Mouse (Mus musculus): ENCODE data around the gene Podxl2. TPM values are rescaled to one million over a fixed set of nuclear protein-coding genes. Genes with fewer than 3 reads are reported as not detected.

Gene Podxl2
- polyA plus RNA-seq, 1 experiment from 2014 or later = 56.7 TPM

GRCm38 (mm10) chr6:88828206-88829009, 46.4 kb downstream of the Podxl2 start:
- Histone ChIP-seq H3K36me3 (ENCODE audit: insufficient read depth) (0 out of 2 replicates have a peak, but pooled peaks cover under 1% of the 10 kb centered on the region), H3K27me3 (ENCODE audit: insufficient read depth, low read length) (no peaks in the 10 kb centered on the region), H3K4me1 (ENCODE audit: insufficient read depth) (no peaks in the 10 kb centered on the region), H3K4me2 (no peak overlapping the region), H3K9ac (no peak overlapping the region), H3K9me3 (ENCODE audit: low read depth, low read length) (no peaks in the 10 kb centered on the region), H3K27ac (ENCODE audit: low read depth) (no peak overlapping the region), H3K4me3 (ENCODE audit: low read depth, low read length) (no peak overlapping the region)
- no peak for DNase-seq
- TF ChIP-seq CTCF (IDR thresholded peaks at IDR 0.05; ENCODE audit: low read depth) = no peak
- ATAC-seq (ENCODE audit: insufficient read depth) = no peak
- WGBS = 66% methylated on average over 15 of the region's 15 CpGs

GRCm38 (mm10) chr6:88827395-88828205, 47.2 kb downstream of the Podxl2 start:
- H3K4me1 ChIP-seq (ENCODE audit: insufficient read depth) = no peaks in the 10 kb centered on the region
- no peak overlapping the region for H3K4me3 ChIP-seq (ENCODE audit: low read depth, low read length)
- H3K36me3 ChIP-seq (ENCODE audit: insufficient read depth) = peaks cover 4% of the 10 kb centered on the region; the same call in 1 of the 2 replicates
- H3K27ac ChIP-seq (ENCODE audit: low read depth) = peak overlapping the region; percentile 32; the same call in 1 of the 2 replicates
- 51% methylated on average over 13 of the region's 13 CpGs for WGBS
- H3K9me3 ChIP-seq (ENCODE audit: low read depth, low read length) = no peaks in the 10 kb centered on the region
- peak; percentile 56 for DNase-seq
- H3K4me2 ChIP-seq = no peak overlapping the region
- H3K27me3 ChIP-seq (ENCODE audit: insufficient read depth, low read length) = no peaks in the 10 kb centered on the region
- H3K9ac ChIP-seq = no peak overlapping the region
- no peak for ATAC-seq (ENCODE audit: insufficient read depth)
- no peak for TF ChIP-seq CTCF (IDR thresholded peaks at IDR 0.05; ENCODE audit: low read depth)

- 55% methylated on average over 3 of the region's 3 CpGs for WGBS
- peaks cover 4% of the 10 kb centered on the region; the same call in 1 of the 2 replicates for H3K36me3 ChIP-seq (ENCODE audit: insufficient read depth)
- no peak overlapping the region for H3K9ac ChIP-seq
- TF ChIP-seq CTCF (IDR thresholded peaks at IDR 0.05; ENCODE audit: low read depth) = no peak
- no peak overlapping the region for H3K4me3 ChIP-seq (ENCODE audit: low read depth, low read length)
- H3K9me3 ChIP-seq (ENCODE audit: low read depth, low read length) = no peaks in the 10 kb centered on the region
- peaks cover 2% of the 10 kb centered on the region; the same call in 1 of the 2 replicates for H3K4me1 ChIP-seq (ENCODE audit: insufficient read depth)
- DNase-seq (no peak), ATAC-seq (ENCODE audit: insufficient read depth) (0 out of 2 replicates have a peak, but pooled peaks have one; percentile 2)
- H3K27me3 ChIP-seq (ENCODE audit: insufficient read depth, low read length) = no peaks in the 10 kb centered on the region
- H3K27ac ChIP-seq (ENCODE audit: low read depth) = peak overlapping the region; percentile 32; the same call in 1 of the 2 replicates
- no peak overlapping the region for H3K4me2 ChIP-seq
Observed at GRCm38 (mm10) chr6:88826965-88827364, 47.9 kb downstream of the Podxl2 start.

- DNase-seq (peak; percentile 93), ATAC-seq (ENCODE audit: insufficient read depth) (peak; percentile 83)
- Histone ChIP-seq H3K9me3 (ENCODE audit: low read depth, low read length) (no peaks in the 10 kb centered on the region), H3K27me3 (ENCODE audit: insufficient read depth, low read length) (no peaks in the 10 kb centered on the region), H3K36me3 (ENCODE audit: insufficient read depth) (peaks cover 4% of the 10 kb centered on the region; the same call in 1 of the 2 replicates), H3K27ac (ENCODE audit: low read depth) (peak overlapping the region; percentile 32; the same call in 1 of the 2 replicates), H3K4me3 (ENCODE audit: low read depth, low read length) (no peak overlapping the region), H3K9ac (no peak overlapping the region), H3K4me2 (no peak overlapping the region), H3K4me1 (ENCODE audit: insufficient read depth) (peaks cover 7% of the 10 kb centered on the region; the same call in 1 of the 2 replicates)
- 21% methylated on average over 6 of the region's 6 CpGs for WGBS
- peak; percentile 87 for TF ChIP-seq CTCF (IDR thresholded peaks at IDR 0.05; ENCODE audit: low read depth)
Observed at GRCm38 (mm10) chr6:88826545-88826944, 48.3 kb downstream of the Podxl2 start.

- H3K27ac ChIP-seq (ENCODE audit: low read depth) = peak overlapping the region; percentile 36; the same call in 1 of the 2 replicates
- no peak overlapping the region for H3K4me3 ChIP-seq (ENCODE audit: low read depth, low read length)
- ATAC-seq (ENCODE audit: insufficient read depth) = no peak
- no peaks in the 10 kb centered on the region for H3K9me3 ChIP-seq (ENCODE audit: low read depth, low read length)
- no peak overlapping the region for H3K4me2 ChIP-seq
- no peak overlapping the region for H3K9ac ChIP-seq
- TF ChIP-seq CTCF (IDR thresholded peaks at IDR 0.05; ENCODE audit: low read depth) = no peak
- peaks cover 4% of the 10 kb centered on the region; the same call in 1 of the 2 replicates for H3K36me3 ChIP-seq (ENCODE audit: insufficient read depth)
- 46% methylated on average over 3 of the region's 3 CpGs for WGBS
- DNase-seq = no peak
- peaks cover 11% of the 10 kb centered on the region for H3K4me1 ChIP-seq (ENCODE audit: insufficient read depth)
- H3K27me3 ChIP-seq (ENCODE audit: insufficient read depth, low read length) = no peaks in the 10 kb centered on the region
Observed at GRCm38 (mm10) chr6:88826088-88826487, 48.8 kb downstream of the Podxl2 start.

GRCm38 (mm10) chr6:88824183-88824582, 50.7 kb downstream of the Podxl2 start:
- no peak for TF ChIP-seq CTCF (IDR thresholded peaks at IDR 0.05; ENCODE audit: low read depth)

More at GRCm38 (mm10) chr6:88824183-88824582, 50.7 kb downstream of the Podxl2 start:
- Histone ChIP-seq H3K9ac (no peak overlapping the region), H3K27ac (ENCODE audit: low read depth) (no peak overlapping the region), H3K36me3 (ENCODE audit: insufficient read depth) (peaks cover 4% of the 10 kb centered on the region; the same call in 1 of the 2 replicates), H3K4me1 (ENCODE audit: insufficient read depth) (peaks cover 19% of the 10 kb centered on the region), H3K4me3 (ENCODE audit: low read depth, low read length) (no peak overlapping the region), H3K27me3 (ENCODE audit: insufficient read depth, low read length) (no peaks in the 10 kb centered on the region), H3K4me2 (no peak overlapping the region), H3K9me3 (ENCODE audit: low read depth, low read length) (no peaks in the 10 kb centered on the region)
- ATAC-seq (ENCODE audit: insufficient read depth) = no peak
- no peak for DNase-seq
- 74% methylated on average over 7 of the region's 7 CpGs for WGBS
